Mouse (Mus musculus) lung, postnatal 0 days (tissue): ENCODE measurements around the gene Hoxc8. TPM values are rescaled to one million over a fixed set of nuclear protein-coding genes. Genes with fewer than 3 reads are reported as not detected.

Source experiments
- ATAC-seq: fragments of 200-750 bp; cut with Nextera tagmentation; 2 replicates; pipeline ENCODE4 v1.8.0; 2017; ENCODE audit warnings: moderate library complexity
- DNase-seq: peaks from one replicate; pipeline ENCODE4 v3.0.0-alpha.2; 2016; ENCODE audit warnings: low spot score
- H3K27ac ChIP-seq: fragments of 300-500 bp; sonication (generic); 2 replicates; pipeline ENCODE4 v1.5.1; 2014; ENCODE audit warnings: antibody characterized with exemption, mild to moderate bottlenecking, low read length, mixed read lengths
- H3K27me3 ChIP-seq: fragments of 300-500 bp; sonication (generic); replicated peaks from 2 replicates; pipeline ENCODE4 v1.6.1; 2014; ENCODE audit warnings: low read length, mixed read lengths; ENCODE audit not compliant: insufficient read depth
- H3K36me3 ChIP-seq: fragments of 300-500 bp; sonication (generic); 2 replicates; pipeline ENCODE4 v1.6.1; 2014; ENCODE audit warnings: low read length, mixed read lengths; ENCODE audit not compliant: insufficient read depth
- H3K4me1 ChIP-seq: fragments of 300-500 bp; sonication (generic); 2 replicates; pipeline ENCODE4 v1.6.1; 2014; ENCODE audit warnings: antibody characterized with exemption, low read depth, low read length, mixed read lengths; ENCODE audit not compliant: insufficient read depth
- H3K4me2 ChIP-seq: fragments of 300-500 bp; sonication (generic); replicated peaks from 2 replicates; pipeline ENCODE4 v1.6.1; 2014; ENCODE audit warnings: low read depth, mild to moderate bottlenecking, low read length, moderate library complexity, mixed read lengths
- H3K4me3 ChIP-seq: fragments of 300-500 bp; sonication (generic); 2 replicates; pipeline ENCODE4 v1.5.1; 2014; ENCODE audit warnings: low read depth, low read length
- H3K9ac ChIP-seq: fragments of 300-500 bp; sonication (generic); replicated peaks from 2 replicates; pipeline ENCODE4 v1.6.1; 2014; ENCODE audit warnings: low read depth, mild to moderate bottlenecking
- H3K9me3 ChIP-seq: fragments of 300-500 bp; sonication (generic); 2 replicates; pipeline ENCODE4 v1.6.1; 2016; ENCODE audit warnings: low read length, mixed read lengths
- CTCF ChIP-seq: IDR thresholded peaks from 2 replicates; pipeline ENCODE4 v1.5.1; 2016; ENCODE audit warnings: antibody characterized with exemption, mild to moderate bottlenecking
- EP300 ChIP-seq: IDR thresholded peaks from 2 replicates; pipeline ENCODE4 v1.6.1; 2016; ENCODE audit warnings: antibody characterized with exemption, mild to moderate bottlenecking, control low read depth
- WGBS: fragments of 180-500 bp; shearing (Covaris S2); extraction: QIAGEN DNeasy Blood & Tissue Kit; methylation state at CpG from one replicate; pipeline ENCODE4 v1.1.7; 2014; 5-methylcytosine and 5-hydroxymethylcytosine counted together
- polyA plus RNA-seq: library from polyadenylated mRNA; unstranded; fragments of >200 nt; fragmentation: Nextera tagmentation; extraction: Ambion mirVana; gene quantifications from 2 replicates; pipeline ENCODE4 v1.2.1, GENCODE M21; 2015

Hoxc8 gene
- polyA plus RNA-seq, 1 experiment from 2014 or later = not detected

GRCm38 (mm10) chr15:102998608-102999182, 8.3 kb downstream of the Hoxc8 start:
- no peak for ATAC-seq
- H3K4me2 ChIP-seq = peak overlapping the region; percentile 68
- H3K9me3 ChIP-seq = no peaks in the 10 kb centered on the region
- H3K27ac ChIP-seq = no peak overlapping the region
- 0 out of 2 replicates have a peak overlapping the region, but pooled peaks have one; percentile 31 for H3K4me3 ChIP-seq
- no peak overlapping the region for H3K9ac ChIP-seq
- DNase-seq = no peak
- WGBS = under 1% methylated on average over 19 of the region's 19 CpGs
- H3K27me3 ChIP-seq = peaks cover 94% of the 10 kb centered on the region
- H3K4me1 ChIP-seq = no peaks in the 10 kb centered on the region
- no peaks in the 10 kb centered on the region for H3K36me3 ChIP-seq
- TF ChIP-seq EP300 (no peak), CTCF (no peak)

GRCm38 (mm10) chr15:102999183-102999831, 8.9 kb downstream of the Hoxc8 start:
- Histone ChIP-seq H3K36me3 (no peaks in the 10 kb centered on the region), H3K9ac (no peak overlapping the region), H3K4me2 (peak overlapping the region; percentile 68), H3K4me1 (no peaks in the 10 kb centered on the region), H3K27ac (no peak overlapping the region), H3K4me3 (peak overlapping the region; percentile 31), H3K27me3 (peaks cover 94% of the 10 kb centered on the region), H3K9me3 (no peaks in the 10 kb centered on the region)
- WGBS = 1% methylated on average over 33 of the region's 33 CpGs
- DNase-seq (peak; percentile 42), ATAC-seq (no peak; the same call in 1 of the 2 replicates)
- TF ChIP-seq CTCF (no peak), EP300 (no peak)

GRCm38 (mm10) chr15:102999955-103000354, 9.5 kb downstream of the Hoxc8 start:
- Histone ChIP-seq H3K9me3 (no peaks in the 10 kb centered on the region), H3K9ac (no peak overlapping the region), H3K4me3 (no peak overlapping the region), H3K27ac (no peak overlapping the region), H3K4me2 (peak overlapping the region; percentile 68; the same call in 1 of the 2 replicates), H3K27me3 (peaks cover 90% of the 10 kb centered on the region), H3K4me1 (no peaks in the 10 kb centered on the region), H3K36me3 (no peaks in the 10 kb centered on the region)
- DNase-seq (no peak), ATAC-seq (no peak)
- TF ChIP-seq EP300 = no peak
- TF ChIP-seq CTCF = no peak
- WGBS = 5% methylated on average over 11 of the region's 11 CpGs

- WGBS = 5% methylated on average over 24 of the region's 24 CpGs
- 0 out of 2 replicates have a peak overlapping the region, but pooled peaks have one; percentile 11 for H3K4me2 ChIP-seq
- DNase-seq = no peak
- H3K36me3 ChIP-seq = no peaks in the 10 kb centered on the region
- H3K9ac ChIP-seq = no peak overlapping the region
- TF ChIP-seq EP300 (no peak), CTCF (no peak)
- H3K27ac ChIP-seq = no peak overlapping the region
- no peaks in the 10 kb centered on the region for H3K9me3 ChIP-seq
- peaks cover 88% of the 10 kb centered on the region for H3K27me3 ChIP-seq
- H3K4me3 ChIP-seq = no peak overlapping the region
- no peak for ATAC-seq
- no peaks in the 10 kb centered on the region for H3K4me1 ChIP-seq
Observed at GRCm38 (mm10) chr15:103000501-103000901, 10.1 kb downstream of the Hoxc8 start.

GRCm38 (mm10) chr15:103001370-103001769, 11.0 kb downstream of the Hoxc8 start:
- Histone ChIP-seq H3K36me3 (no peaks in the 10 kb centered on the region), H3K4me1 (no peaks in the 10 kb centered on the region), H3K27me3 (peaks cover 89% of the 10 kb centered on the region), H3K9ac (no peak overlapping the region), H3K4me3 (no peak overlapping the region), H3K27ac (no peak overlapping the region), H3K4me2 (no peak overlapping the region), H3K9me3 (no peaks in the 10 kb centered on the region)
- WGBS = 38% methylated on average over 2 of the region's 2 CpGs
- DNase-seq (no peak), ATAC-seq (no peak)
- TF ChIP-seq CTCF (no peak), EP300 (no peak)

- no peak overlapping the region for H3K27ac ChIP-seq
- no peak for ATAC-seq
- H3K27me3 ChIP-seq = peaks cover 91% of the 10 kb centered on the region
- H3K36me3 ChIP-seq = no peaks in the 10 kb centered on the region
- H3K9me3 ChIP-seq = no peaks in the 10 kb centered on the region
- H3K4me2 ChIP-seq = no peak overlapping the region
- H3K4me1 ChIP-seq = no peaks in the 10 kb centered on the region
- no peak for DNase-seq
- WGBS = 20% methylated on average over 4 of the region's 4 CpGs
- no peak overlapping the region for H3K4me3 ChIP-seq
- no peak overlapping the region for H3K9ac ChIP-seq
- TF ChIP-seq CTCF (no peak), EP300 (no peak)
Observed at GRCm38 (mm10) chr15:103002156-103002555, 11.7 kb downstream of the Hoxc8 start.
